Mouse (Mus musculus) ES-E14 (cell line): Measurements from ENCODE around the gene Ccnyl1. TPM values are rescaled to one million over a fixed set of nuclear protein-coding genes. Genes with fewer than 3 reads are reported as not detected.

Source experiments
- DNase-seq: peaks from one replicate; pipeline ENCODE4 v3.0.0-alpha.2; 2013; ENCODE audit warnings: low read depth, low spot score
- H3K27ac ChIP-seq: 2 replicates; pipeline ENCODE4 v1.5.1; 2012; ENCODE audit warnings: low read depth, mild to moderate bottlenecking, low read length, moderate library complexity, mixed read lengths; ENCODE audit not compliant: poor library complexity, insufficient read depth, severe bottlenecking
- H3K36me3 ChIP-seq: 2 replicates; pipeline ENCODE4 v1.6.1; 2012; ENCODE audit warnings: mild to moderate bottlenecking, low read length, moderate library complexity, mixed read lengths; ENCODE audit not compliant: control insufficient read depth, poor library complexity, insufficient read depth, severe bottlenecking
- H3K4me1 ChIP-seq, 2 experiments: fragments of 150-350 bp in 1 of 2; sonication (generic) in 1 of 2; 2 replicates each; pipeline ENCODE4 v1.6.1; 2012; ENCODE audit warnings: low read length in 2 of 2, mild to moderate bottlenecking in 1 of 2, mixed read lengths in 1 of 2; ENCODE audit not compliant: control insufficient read depth in 2 of 2, insufficient read depth in 2 of 2, poor library complexity in 1 of 2
- H3K4me3 ChIP-seq, 2 experiments: fragments of 150-350 bp in 1 of 2; sonication (generic) in 1 of 2; 2 replicates each; pipeline ENCODE4 v1.5.1; 2012; ENCODE audit warnings: low read length in 2 of 2, low read depth in 1 of 2, mild to moderate bottlenecking in 1 of 2, mixed read lengths in 1 of 2; ENCODE audit not compliant: insufficient read depth in 1 of 2, poor library complexity in 1 of 2, severe bottlenecking in 1 of 2
- H3K9ac ChIP-seq: 2 replicates; pipeline ENCODE4 v1.6.1; 2012; ENCODE audit warnings: low read depth, mild to moderate bottlenecking, low read length, mixed read lengths; ENCODE audit not compliant: poor library complexity, insufficient read depth, severe bottlenecking
- H3K9me3 ChIP-seq: fragments of 150-350 bp; sonication (generic); 2 replicates; pipeline ENCODE4 v1.6.1; 2012; ENCODE audit warnings: low read depth, mild to moderate bottlenecking, low read length; ENCODE audit not compliant: control insufficient read depth, insufficient read depth
- CHD2 ChIP-seq: IDR thresholded peaks from 2 replicates; pipeline ENCODE4 v1.6.1; 2014; ENCODE audit warnings: mild to moderate bottlenecking, low read depth, low read length, inconsistent platforms
- HCFC1 ChIP-seq: IDR thresholded peaks from 2 replicates; pipeline ENCODE4 v1.6.1; 2012; ENCODE audit warnings: low read length, inconsistent platforms, borderline replicate concordance; ENCODE audit not compliant: insufficient read depth
- MAFK ChIP-seq: IDR thresholded peaks from 2 replicates; pipeline ENCODE4 v1.6.1; 2014; ENCODE audit warnings: mild to moderate bottlenecking, low read depth, low read length, inconsistent platforms; ENCODE audit not compliant: insufficient read depth
- ZC3H11A ChIP-seq: IDR thresholded peaks from 2 replicates; pipeline ENCODE4 v1.6.1; 2012; ENCODE audit warnings: low read depth, mild to moderate bottlenecking, inconsistent platforms, low read length, borderline replicate concordance
- ZNF384 ChIP-seq: IDR thresholded peaks from 2 replicates; pipeline ENCODE4 v1.6.1; 2012; ENCODE audit warnings: low read depth, low read length, inconsistent platforms
- in situ Hi-C, 2 experiments: fragments of 600-800 bp; cut with MboI; formaldehyde crosslinking; loops; one replicate each; pipeline ENCODE4 v1.15.1; 2025; ENCODE audit warnings: low sequenced_read_pairs in 2 of 2, inconsistent platforms in 1 of 2; ENCODE audit not compliant: unreplicated experiment in 2 of 2
- total RNA-seq: library from RNA; depleted of rRNA; stranded (reverse); fragments of 300-350 nt; gene quantifications from 2 replicates; pipeline ENCODE4 v1.2.3, GENCODE M21; 2012

The Ccnyl1 gene
- total RNA-seq, 1 experiment, result 24.9 TPM

DNA sequence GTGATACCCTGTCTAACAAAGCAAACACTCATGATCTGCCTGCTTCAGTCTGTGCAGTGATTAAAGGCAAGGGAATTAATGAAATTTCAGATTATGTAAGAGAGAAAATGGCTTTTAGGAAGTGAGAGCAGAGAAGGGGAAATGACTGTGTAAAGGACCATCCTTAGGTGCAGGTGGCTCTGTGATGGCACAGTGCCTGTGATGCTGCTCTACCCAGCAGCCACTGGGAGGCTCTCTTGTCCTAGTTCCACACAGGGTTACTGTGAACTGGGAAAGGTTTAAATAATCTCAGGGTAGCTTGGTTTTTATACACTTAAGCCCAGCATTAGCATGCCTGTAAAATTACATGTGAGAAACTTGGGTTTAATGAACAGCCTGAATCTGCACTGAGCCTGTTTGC, 27.2 kb downstream of the Ccnyl1 start:
- H3K27ac ChIP-seq, result no peak overlapping the region
- in situ Hi-C loops, result loop anchor here in 1 of 2 experiments (10.0 to 25.0 kb wide), 2 partner anchors 267 to 1055 kb away; no protein-coding TSS in a partner anchor
- H3K4me1 ChIP-seq, result no peaks in the 10 kb centered on the region
- H3K36me3 ChIP-seq, result peaks cover 2% of the 10 kb centered on the region
- H3K4me3 ChIP-seq, result no peak overlapping the region
- DNase-seq, result no peak
- no peak for TF ChIP-seq CHD2
- no peak for TF ChIP-seq ZNF384
- peak; percentile 78; the same call in 1 of the 2 replicates for TF ChIP-seq ZC3H11A
- no peak for TF ChIP-seq HCFC1
- no peaks in the 10 kb centered on the region for H3K9me3 ChIP-seq
- no peak overlapping the region for H3K9ac ChIP-seq

DNA sequence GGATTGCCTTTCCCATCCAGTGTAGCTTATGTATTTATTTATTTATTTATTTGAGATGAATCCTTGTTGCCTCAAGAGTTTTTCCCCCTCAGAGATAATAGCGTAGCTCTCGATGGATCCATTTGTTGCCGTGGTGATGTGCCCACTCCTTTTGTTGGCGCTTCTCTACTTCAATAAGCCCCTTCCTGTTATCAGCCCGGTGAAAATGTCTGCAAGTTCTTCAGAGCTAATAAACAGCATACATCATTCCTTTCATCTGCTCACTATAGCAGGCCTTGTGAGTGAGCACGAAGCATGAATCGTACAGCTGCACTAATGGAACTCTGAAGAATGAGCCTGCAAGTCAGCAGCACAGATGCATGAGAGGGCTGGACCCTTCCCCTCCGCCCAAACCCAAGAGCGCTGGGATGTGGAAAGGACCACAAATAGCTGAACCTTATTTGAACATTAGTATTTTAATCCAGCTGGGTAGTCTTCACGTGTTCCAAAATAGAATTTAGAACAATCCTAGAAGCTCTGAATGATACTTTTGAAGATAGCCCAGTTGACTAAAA, 30.9 kb downstream of the Ccnyl1 start:
- Histone ChIP-seq H3K4me3 (no peak overlapping the region), H3K9ac (no peak overlapping the region), H3K36me3 (peaks cover 3% of the 10 kb centered on the region), H3K4me1 (no peaks in the 10 kb centered on the region), H3K9me3 (no peaks in the 10 kb centered on the region), H3K27ac (no peak overlapping the region)
- in situ Hi-C loops, result loop anchor here in 1 of 2 experiments (25.0 kb wide), 1 partner anchor 1059 kb away; no protein-coding TSS in a partner anchor
- no peak for TF ChIP-seq HCFC1
- TF ChIP-seq ZNF384, result no peak
- TF ChIP-seq MAFK, result no peak
- TF ChIP-seq ZC3H11A, result no peak
- no peak for TF ChIP-seq CHD2
- no peak for DNase-seq

DNA sequence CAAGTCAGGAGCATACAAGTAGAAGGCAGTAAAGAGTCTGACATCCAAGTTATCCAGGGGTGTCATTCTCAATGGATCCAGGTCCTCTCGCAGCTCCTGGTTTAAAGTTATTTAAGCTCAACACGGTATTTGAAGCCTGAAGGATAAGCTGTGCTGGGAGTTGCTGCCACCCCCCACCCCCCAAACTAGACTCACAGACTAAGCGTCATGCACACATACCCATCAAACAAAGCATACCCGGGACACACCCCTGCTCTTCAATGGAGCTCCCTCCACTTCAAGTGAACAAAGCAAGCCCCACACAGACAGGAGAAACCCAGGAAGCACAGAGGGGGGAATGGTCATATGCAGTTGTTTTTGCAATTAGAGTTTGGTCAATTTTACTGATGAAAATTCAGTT, 39.8 kb downstream of the Ccnyl1 start:
- TF ChIP-seq MAFK (no peak), ZC3H11A (no peak), ZNF384 (no peak), HCFC1 (no peak), CHD2 (no peak)
- no peak for DNase-seq
- no peaks in the 10 kb centered on the region for H3K9me3 ChIP-seq
- no peak overlapping the region for H3K27ac ChIP-seq
- peak overlapping the region in 1 of 2 experiments; percentile 34; a peak in 1 of 4 replicates for H3K4me3 ChIP-seq
- in situ Hi-C loops, result no loop called here
- peaks cover 10% of the 10 kb centered on the region in 2 experiments for H3K4me1 ChIP-seq
- H3K9ac ChIP-seq, result no peak overlapping the region
- peaks cover 21% of the 10 kb centered on the region for H3K36me3 ChIP-seq

DNA sequence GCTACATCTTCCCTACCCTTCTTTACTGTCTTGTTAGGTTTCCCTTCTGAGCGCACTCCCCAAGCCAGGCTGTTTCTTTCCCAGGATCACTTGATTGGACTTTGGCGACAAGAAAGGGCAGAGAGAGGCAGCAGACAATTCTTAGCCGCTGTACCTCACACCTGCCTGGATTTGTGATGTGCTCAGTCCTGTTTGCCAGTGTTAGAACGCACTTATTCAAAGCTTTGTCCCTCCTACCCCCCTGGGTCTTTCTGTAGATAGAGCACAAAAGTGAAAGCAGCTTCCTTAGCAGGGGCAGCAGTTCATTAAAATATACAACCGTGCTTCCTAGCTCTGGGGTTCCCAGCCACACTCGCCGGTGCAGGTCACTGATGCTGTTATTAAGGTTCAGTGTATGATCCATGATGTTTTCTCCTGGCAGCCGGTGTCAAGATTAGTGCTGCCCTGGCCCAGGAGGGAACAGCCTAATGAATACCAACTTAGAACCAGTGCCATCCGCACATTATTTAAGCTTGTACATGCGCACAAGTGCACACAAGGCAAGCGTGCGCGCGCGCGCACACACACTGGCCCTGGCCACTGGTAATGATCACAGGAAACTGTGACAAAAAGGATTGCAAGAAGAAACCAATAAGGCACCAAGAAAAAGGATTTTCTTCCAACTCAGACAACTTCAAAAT, 41.2 kb downstream of the Ccnyl1 start:
- Histone ChIP-seq H3K9ac (peak overlapping the region; percentile 58), H3K36me3 (peaks cover 35% of the 10 kb centered on the region), H3K4me1 (peaks cover 10 to 12% of the 10 kb centered on the region in 2 experiments), H3K4me3 (peak overlapping the region; percentile 56 to 97), H3K9me3 (no peaks in the 10 kb centered on the region), H3K27ac (peak overlapping the region; percentile 92)
- no peak for DNase-seq
- in situ Hi-C loops, result no loop called here
- TF ChIP-seq CHD2 (no peak), MAFK (no peak), HCFC1 (no peak), ZNF384 (no peak), ZC3H11A (no peak)
